Mouse (Mus musculus) MEL (cell line): Measurements from ENCODE around the gene Inpp4b. TPM values are rescaled to one million over a fixed set of nuclear protein-coding genes. Genes with fewer than 3 reads are reported as not detected.

Source experiments
- DNase-seq: peaks from one replicate; pipeline ENCODE4 v3.0.0; 2011; ENCODE audit warnings: low read depth, low spot score
- H3K27ac ChIP-seq: 2 replicates; pipeline ENCODE4 v1.5.1; 2012; ENCODE audit warnings: low read depth, mild to moderate bottlenecking, control low read depth, low read length, moderate library complexity; ENCODE audit not compliant: control insufficient read depth
- H3K27me3 ChIP-seq, 2 experiments: fragments of 150-350 bp in 1 of 2; sonication (generic) in 1 of 2; 2 replicates each; pipeline ENCODE4 v1.6.1; 2012; ENCODE audit warnings: low read length in 2 of 2, mild to moderate bottlenecking in 2 of 2, improper control_type of control experiment in 1 of 2, moderate library complexity in 1 of 2; ENCODE audit not compliant: insufficient read depth in 2 of 2, control insufficient read depth in 1 of 2
- H3K36me3 ChIP-seq, 2 experiments: 2 replicates each; pipeline ENCODE4 v1.6.1; 2012 to 2014; ENCODE audit warnings: low read length in 2 of 2, improper control_type of control experiment in 1 of 2, inconsistent platforms in 1 of 2, mild to moderate bottlenecking in 1 of 2; ENCODE audit not compliant: insufficient read depth in 2 of 2, control insufficient read depth in 1 of 2
- H3K4me1 ChIP-seq, 2 experiments: fragments of 150-350 bp in 1 of 2; sonication (generic) in 1 of 2; 2 replicates each; pipeline ENCODE4 v1.6.1; 2012; ENCODE audit warnings: low read length in 2 of 2, improper control_type of control experiment in 1 of 2, mild to moderate bottlenecking in 1 of 2; ENCODE audit not compliant: insufficient read depth in 2 of 2, control insufficient read depth in 1 of 2
- H3K4me3 ChIP-seq, 2 experiments: fragments of 150-350 bp in 1 of 2; sonication (generic) in 1 of 2; 2 replicates each; pipeline ENCODE4 v1.5.1; 2012; ENCODE audit warnings: low read depth in 2 of 2, low read length in 2 of 2, mild to moderate bottlenecking in 2 of 2, moderate library complexity in 2 of 2, control low read depth in 1 of 2, improper control_type of control experiment in 1 of 2; ENCODE audit not compliant: control insufficient read depth in 1 of 2, insufficient read depth in 1 of 2
- H3K79me2 ChIP-seq: 2 replicates; pipeline ENCODE4 v1.6.1; 2012; ENCODE audit warnings: mild to moderate bottlenecking, low read length, moderate library complexity; ENCODE audit not compliant: control insufficient read depth, poor library complexity, insufficient read depth
- H3K9ac ChIP-seq: 2 replicates; pipeline ENCODE4 v1.6.1; 2012; ENCODE audit warnings: low read depth, mild to moderate bottlenecking, control low read depth, low read length, moderate library complexity; ENCODE audit not compliant: control insufficient read depth, poor library complexity, severe bottlenecking
- H3K9me3 ChIP-seq: fragments of 150-350 bp; sonication (generic); replicated peaks from 2 replicates; pipeline ENCODE4 v1.6.1; 2012; ENCODE audit warnings: mild to moderate bottlenecking, low read length, improper control_type of control experiment, moderate library complexity; ENCODE audit not compliant: insufficient read depth
- BHLHE40 ChIP-seq: IDR thresholded peaks from 2 replicates; pipeline ENCODE4 v1.6.1; 2012; ENCODE audit warnings: low read depth, mild to moderate bottlenecking, inconsistent platforms, low read length, improper control_type of control experiment, borderline replicate concordance
- CTCF ChIP-seq, 3 experiments: IDR thresholded peaks in 2 of 3; conservative IDR thresholded peaks in 1 of 3; 2 replicates each; pipeline ENCODE4 v1.5.1; 2011 to 2012; ENCODE audit warnings: low read length in 3 of 3, low read depth in 2 of 3, mild to moderate bottlenecking in 2 of 3, improper control_type of control experiment in 1 of 3, inconsistent platforms in 1 of 3, mixed read lengths in 1 of 3, moderate library complexity in 1 of 3; ENCODE audit not compliant: control insufficient read depth in 1 of 3, insufficient read depth in 1 of 3, poor library complexity in 1 of 3, severe bottlenecking in 1 of 3
- E2F4 ChIP-seq: IDR thresholded peaks from 2 replicates; pipeline ENCODE4 v1.6.1; 2011; ENCODE audit warnings: low read depth, low read length, improper control_type of control experiment, borderline replicate concordance
- EP300 ChIP-seq, 2 experiments: IDR thresholded peaks; 2 replicates each; pipeline ENCODE4 v1.6.1; 2011; ENCODE audit warnings: improper control_type of control experiment in 2 of 2, low read length in 2 of 2, low read depth in 1 of 2, mild to moderate bottlenecking in 1 of 2
- ETS1 ChIP-seq: IDR thresholded peaks from 2 replicates; pipeline ENCODE4 v1.6.1; 2012; ENCODE audit warnings: low read depth, mild to moderate bottlenecking, inconsistent platforms, low read length, improper control_type of control experiment, moderate library complexity
- GABPA ChIP-seq: IDR thresholded peaks from 2 replicates; pipeline ENCODE4 v1.6.1; 2012; ENCODE audit warnings: low read depth, mild to moderate bottlenecking, inconsistent platforms, low read length, improper control_type of control experiment, moderate library complexity
- GATA1 ChIP-seq: IDR thresholded peaks from 2 replicates; pipeline ENCODE4 v1.6.1; 2011; ENCODE audit warnings: low read depth, low read length, improper control_type of control experiment
- HCFC1 ChIP-seq: IDR thresholded peaks from 2 replicates; pipeline ENCODE4 v1.6.1; 2012; ENCODE audit warnings: low read depth, mild to moderate bottlenecking, inconsistent platforms, low read length, improper control_type of control experiment, moderate library complexity
- MAX ChIP-seq: IDR thresholded peaks from 2 replicates; pipeline ENCODE4 v1.6.1; 2011; ENCODE audit warnings: low read length, improper control_type of control experiment
- MEF2A ChIP-seq: IDR thresholded peaks from 2 replicates; pipeline ENCODE4 v1.6.1; 2014; ENCODE audit warnings: low read depth, mild to moderate bottlenecking, inconsistent platforms, low read length, improper control_type of control experiment; ENCODE audit not compliant: poor library complexity, insufficient replicate concordance, severe bottlenecking; ENCODE audit errors: extremely low read depth
- MXI1 ChIP-seq: IDR thresholded peaks from 2 replicates; pipeline ENCODE4 v1.6.1; 2011; ENCODE audit warnings: mild to moderate bottlenecking, low read depth, low read length, improper control_type of control experiment
- MYB ChIP-seq: IDR thresholded peaks from 2 replicates; pipeline ENCODE4 v1.6.1; 2011; ENCODE audit warnings: mild to moderate bottlenecking, low read depth, low read length, improper control_type of control experiment
- MYC ChIP-seq: IDR thresholded peaks from 2 replicates; pipeline ENCODE4 v1.6.1; 2011; ENCODE audit warnings: low read depth, mild to moderate bottlenecking, low read length, improper control_type of control experiment, moderate library complexity
- NRF1 ChIP-seq: IDR thresholded peaks from 2 replicates; pipeline ENCODE4 v1.6.1; 2014; ENCODE audit warnings: low read depth, mild to moderate bottlenecking, inconsistent platforms, low read length, improper control_type of control experiment, moderate library complexity; ENCODE audit not compliant: poor library complexity, insufficient read depth, severe bottlenecking
- POLR2A ChIP-seq, 2 experiments: IDR thresholded peaks; 2 replicates each; pipeline ENCODE4 v1.6.1; 2011 to 2012; ENCODE audit warnings: low read length in 2 of 2, mild to moderate bottlenecking in 2 of 2, control low read depth in 1 of 2, improper control_type of control experiment in 1 of 2, low read depth in 1 of 2, moderate library complexity in 1 of 2; ENCODE audit not compliant: control insufficient read depth in 1 of 2, insufficient read depth in 1 of 2, poor library complexity in 1 of 2
- POLR2AphosphoS2 ChIP-seq: IDR thresholded peaks from 2 replicates; pipeline ENCODE4 v1.6.1; 2011; ENCODE audit warnings: low read length, improper control_type of control experiment
- POLR2AphosphoS5 ChIP-seq: IDR thresholded peaks from 2 replicates; pipeline ENCODE4 v1.6.1; 2012; ENCODE audit warnings: low read depth, borderline replicate concordance, mild to moderate bottlenecking, inconsistent platforms, low read length, moderate library complexity, mixed read lengths
- RAD21 ChIP-seq: IDR thresholded peaks from 2 replicates; pipeline ENCODE4 v1.6.1; 2011; ENCODE audit warnings: mild to moderate bottlenecking, low read depth, low read length, improper control_type of control experiment
- RCOR1 ChIP-seq: IDR thresholded peaks from 2 replicates; pipeline ENCODE4 v1.6.1; 2012; ENCODE audit warnings: low read depth, mild to moderate bottlenecking, inconsistent platforms, low read length, improper control_type of control experiment
- SIN3A ChIP-seq: IDR thresholded peaks from 2 replicates; pipeline ENCODE4 v1.6.1; 2012; ENCODE audit warnings: low read length, improper control_type of control experiment, inconsistent platforms
- SMC3 ChIP-seq: IDR thresholded peaks from 2 replicates; pipeline ENCODE4 v1.6.1; 2011; ENCODE audit warnings: low read depth, low read length, improper control_type of control experiment
- TCF12 ChIP-seq: IDR thresholded peaks from 2 replicates; pipeline ENCODE4 v1.6.1; 2014; ENCODE audit warnings: low read depth, mild to moderate bottlenecking, inconsistent platforms, low read length, improper control_type of control experiment, moderate library complexity
- USF2 ChIP-seq, 2 experiments: IDR thresholded peaks; 2 replicates each; pipeline ENCODE4 v1.6.1; 2011 to 2012; ENCODE audit warnings: improper control_type of control experiment in 2 of 2, low read length in 2 of 2, borderline replicate concordance in 1 of 2, inconsistent platforms in 1 of 2, low read depth in 1 of 2, mild to moderate bottlenecking in 1 of 2; ENCODE audit not compliant: insufficient read depth in 1 of 2
- ZNF384 ChIP-seq: IDR thresholded peaks from 2 replicates; pipeline ENCODE4 v1.6.1; 2012; ENCODE audit warnings: low read depth, mild to moderate bottlenecking, inconsistent platforms, low read length, improper control_type of control experiment
- polyA plus RNA-seq, 2 experiments: library from polyadenylated mRNA; stranded (reverse) in 1 of 2; unstranded in 1 of 2; fragments of >175 nt in 1 of 2; fragments of >200 nt in 1 of 2; gene quantifications; 2 replicates each; pipeline versions ENCODE4 v1.2.1 to v1.2.4; 2012; ENCODE audit warnings: low replicate concordance in 2 of 2, low read depth in 1 of 2; ENCODE audit not compliant: insufficient read length in 2 of 2, insufficient read depth in 1 of 2, missing spikeins in 1 of 2
- total RNA-seq: library from RNA; depleted of rRNA; stranded (reverse); fragments of 300-350 nt; gene quantifications from 2 replicates; pipeline ENCODE4 v1.2.3, GENCODE M21; 2012

The Inpp4b gene
- total and polyA plus RNA-seq, 3 experiments, result 12.3 to 26.9 (median 13.6) TPM

GRCm38 (mm10) chr8:81483834-81484233, 141.5 kb downstream of the Inpp4b start:
- Histone ChIP-seq H3K9ac (no peak overlapping the region), H3K27ac (no peak overlapping the region), H3K79me2 (no peaks in the 10 kb centered on the region), H3K4me1 (peaks cover 11 to 23% of the 10 kb centered on the region in 2 experiments), H3K27me3 (no peaks in the 10 kb centered on the region), H3K36me3 (peaks cover 0 to 21% of the 10 kb centered on the region in 2 experiments; a peak in 2 of 4 replicates), H3K9me3 (no peaks in the 10 kb centered on the region), H3K4me3 (no peak overlapping the region)
- no peak for DNase-seq
- TF ChIP-seq GABPA, result no peak
- no peak for TF ChIP-seq E2F4
- no peak for TF ChIP-seq POLR2A (IDR thresholded peaks at IDR 0.05; ENCODE audit: control insufficient read depth in 1 of 2, insufficient read depth in 1 of 2, low read depth in 1 of 2, low read length in 2 of 2, poor library complexity in 1 of 2)
- no peak for TF ChIP-seq HCFC1
- peak; percentile 33 for TF ChIP-seq RAD21
- TF ChIP-seq NRF1, result no peak
- no peak for TF ChIP-seq ZNF384
- TF ChIP-seq CTCF (IDR thresholded peaks at IDR 0.05 in 2 of 3, conservative IDR thresholded peaks at IDR 0.05 in 1 of 3; ENCODE audit: control insufficient read depth in 1 of 3, insufficient read depth in 1 of 3, low read depth in 2 of 3, low read length in 3 of 3, poor library complexity in 1 of 3, severe bottlenecking in 1 of 3), result peak in 1 of 3 experiments; percentile 35; a peak in 1 of 6 replicates
- no peak for TF ChIP-seq MAX
- TF ChIP-seq SMC3, result peak; percentile 43

GRCm38 (mm10) chr8:81485626-81486025, 143.3 kb downstream of the Inpp4b start:
- H3K9ac ChIP-seq, result no peak overlapping the region
- peaks cover 0 to 28% of the 10 kb centered on the region in 2 experiments; a peak in 2 of 4 replicates for H3K36me3 ChIP-seq
- no peaks in the 10 kb centered on the region for H3K9me3 ChIP-seq
- DNase-seq, result peak; percentile 79
- TF ChIP-seq POLR2AphosphoS5, result no peak
- TF ChIP-seq ETS1, result peak; percentile 86
- TF ChIP-seq EP300 (IDR thresholded peaks at IDR 0.05; ENCODE audit: low read depth in 1 of 2, low read length in 2 of 2), result peak; percentile 77 to 84
- 0 out of 2 replicates have a peak, but pooled peaks have one; percentile 16 for TF ChIP-seq MXI1
- peak; percentile 89 for TF ChIP-seq RCOR1
- peak; percentile 69 for TF ChIP-seq SIN3A
- TF ChIP-seq BHLHE40, result peak; percentile 50; the same call in 1 of the 2 replicates
- no peak for TF ChIP-seq MYB
- no peak for TF ChIP-seq RAD21
- TF ChIP-seq MEF2A, result peak; percentile 91
- TF ChIP-seq GATA1, result peak; percentile 69
- TF ChIP-seq POLR2AphosphoS2, result no peak
- no peak for TF ChIP-seq USF2 (IDR thresholded peaks at IDR 0.05; ENCODE audit: borderline replicate concordance in 1 of 2, insufficient read depth in 1 of 2, low read depth in 1 of 2, low read length in 2 of 2)
- TF ChIP-seq MYC, result no peak
- peak; percentile 83 for TF ChIP-seq TCF12
- H3K79me2 ChIP-seq, result no peaks in the 10 kb centered on the region
- H3K27ac ChIP-seq, result peak overlapping the region; percentile 54
- H3K4me3 ChIP-seq, result no peak overlapping the region
- no peaks in the 10 kb centered on the region for H3K27me3 ChIP-seq
- H3K4me1 ChIP-seq, result peaks cover 16 to 25% of the 10 kb centered on the region in 2 experiments
